Mouse (Mus musculus) liver, adult 2 months (tissue): Measurements from ENCODE around the gene Gm10318. TPM values are rescaled to one million over a fixed set of nuclear protein-coding genes. Genes with fewer than 3 reads are reported as not detected.

ENCODE experiments used
- DNase-seq: peaks from one replicate; pipeline ENCODE4 v3.0.0-alpha.2; 2011; ENCODE audit warnings: low read depth, low spot score; ENCODE audit errors: extremely low read depth
- H3K27ac ChIP-seq: fragments of 200-500 bp; replicated peaks from 2 replicates; pipeline ENCODE4 v1.5.1; 2012; ENCODE audit warnings: low read depth, mild to moderate bottlenecking, control low read depth, inconsistent platforms, low read length; ENCODE audit not compliant: insufficient read depth
- H3K27me3 ChIP-seq: fragments of 200-500 bp; 2 replicates; pipeline ENCODE4 v1.6.1; 2012; ENCODE audit warnings: mild to moderate bottlenecking, moderate library complexity, low read length, inconsistent platforms; ENCODE audit not compliant: control insufficient read depth, insufficient read depth
- H3K36me3 ChIP-seq: fragments of 200-500 bp; 2 replicates; pipeline ENCODE4 v1.6.1; 2012; ENCODE audit warnings: low read length, inconsistent platforms; ENCODE audit not compliant: control insufficient read depth, insufficient read depth
- H3K4me1 ChIP-seq: fragments of 200-500 bp; 2 replicates; pipeline ENCODE4 v1.6.1; 2011; ENCODE audit warnings: low read length; ENCODE audit not compliant: control insufficient read depth, insufficient read depth
- H3K4me3 ChIP-seq: fragments of 200-500 bp; 2 replicates; pipeline ENCODE4 v1.5.1; 2011; ENCODE audit warnings: low read depth, mild to moderate bottlenecking, control low read depth, low read length, moderate library complexity; ENCODE audit not compliant: insufficient read depth
- H3K79me2 ChIP-seq: fragments of 200-500 bp; 2 replicates; pipeline ENCODE4 v1.6.1; 2012; ENCODE audit warnings: inconsistent platforms, mild to moderate bottlenecking, low read length, moderate library complexity; ENCODE audit not compliant: control insufficient read depth, insufficient read depth
- H3K9ac ChIP-seq: fragments of 200-500 bp; 2 replicates; pipeline ENCODE4 v1.6.1; 2012; ENCODE audit warnings: low read depth, mild to moderate bottlenecking, control low read depth, inconsistent platforms, low read length
- CTCF ChIP-seq: fragments of 200-500 bp; IDR thresholded peaks from 2 replicates; pipeline ENCODE4 v1.5.1; 2011; ENCODE audit warnings: low read depth, low read length, control low read depth
- POLR2A ChIP-seq: fragments of 200-500 bp; IDR thresholded peaks from 2 replicates; pipeline ENCODE4 v1.6.1; 2011; ENCODE audit warnings: low read length, control low read depth; ENCODE audit not compliant: insufficient read depth; ENCODE audit errors: extremely low read depth
- WGBS: fragments of 180-500 bp; shearing (Covaris S2); methylation state at CpG from one replicate; pipeline ENCODE4 v1.1.7; 2018; 5-methylcytosine and 5-hydroxymethylcytosine counted together
- polyA plus RNA-seq: library from polyadenylated mRNA; depleted of rRNA; stranded (reverse); fragments of >200 nt; gene quantifications from 2 replicates; pipeline ENCODE4 v1.2.3, GENCODE M21; 2012; rRNA removed
- total RNA-seq: library from RNA; depleted of rRNA; stranded (reverse); fragments of >200 nt; gene quantifications from 2 replicates; pipeline ENCODE4 v1.2.3, GENCODE M21; 2014; rRNA removed

The Gm10318 gene
- total and polyA plus RNA-seq, 2 experiments: not detected

GRCm38 (mm10) chr10:77900126-77900525 lies 47.5 kb downstream of the Gm10318 start:
- H3K4me3 ChIP-seq: peak overlapping the region; percentile 86

GRCm38 (mm10) chr10:77900903-77901818 lies 48.5 kb downstream of the Gm10318 start:
- TF ChIP-seq POLR2A (0 out of 2 replicates have a peak, but pooled peaks have one; percentile 17), CTCF (0 out of 2 replicates have a peak, but pooled peaks have one; percentile 20)
- H3K4me3 ChIP-seq: peak overlapping the region; percentile 86
- peak overlapping the region; percentile 95 for H3K27ac ChIP-seq
- no peaks in the 10 kb centered on the region for H3K36me3 ChIP-seq
- DNase-seq: peak; percentile 95
- H3K79me2 ChIP-seq: peaks cover 3% of the 10 kb centered on the region; the same call in 1 of the 2 replicates
- peak overlapping the region; percentile 93 for H3K9ac ChIP-seq
- peaks cover 26% of the 10 kb centered on the region for H3K4me1 ChIP-seq
- no peaks in the 10 kb centered on the region for H3K27me3 ChIP-seq
- WGBS: 39% methylated on average over 27 of the region's 27 CpGs

More at GRCm38 (mm10) chr10:77900126-77900525, 47.5 kb downstream of the Gm10318 start:
- peak overlapping the region; percentile 45 for H3K9ac ChIP-seq
- WGBS: 14% methylated on average over 7 of the region's 7 CpGs
- DNase-seq: peak; percentile 98
- H3K27me3 ChIP-seq: no peaks in the 10 kb centered on the region
- H3K36me3 ChIP-seq: no peaks in the 10 kb centered on the region
- peaks cover 26% of the 10 kb centered on the region for H3K4me1 ChIP-seq
- H3K27ac ChIP-seq: peak overlapping the region; percentile 93
- peaks cover 3% of the 10 kb centered on the region; the same call in 1 of the 2 replicates for H3K79me2 ChIP-seq
- no peak for TF ChIP-seq CTCF
- TF ChIP-seq POLR2A: no peak

DNA sequence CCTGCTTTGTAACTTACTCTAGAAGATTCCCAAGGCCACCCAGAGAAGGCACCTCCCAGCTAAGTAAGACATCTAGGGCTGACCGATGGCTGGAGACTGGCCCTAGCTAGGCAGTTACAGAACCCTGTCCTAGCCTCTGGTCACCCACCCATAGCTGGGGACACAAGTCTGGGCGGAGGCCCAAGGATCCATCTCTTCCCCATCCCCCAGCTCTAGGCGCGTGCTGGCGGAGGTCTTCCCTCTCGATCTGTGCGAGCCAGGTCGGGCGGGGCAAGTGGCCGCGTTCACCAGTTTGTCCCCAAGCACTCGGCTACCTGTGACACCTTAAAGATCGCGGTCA lies 49.2 kb downstream of the Gm10318 start:
- Histone ChIP-seq H3K4me3 (peak overlapping the region; percentile 86), H3K79me2 (peaks cover 3% of the 10 kb centered on the region; the same call in 1 of the 2 replicates), H3K4me1 (peaks cover 26% of the 10 kb centered on the region), H3K27me3 (no peaks in the 10 kb centered on the region), H3K36me3 (no peaks in the 10 kb centered on the region), H3K9ac (peak overlapping the region; percentile 93), H3K27ac (peak overlapping the region; percentile 95)
- WGBS: 3% methylated on average over 14 of the region's 14 CpGs
- peak; percentile 57 for DNase-seq
- TF ChIP-seq POLR2A: no peak
- TF ChIP-seq CTCF: no peak

- peak within 1 kb of the TSS; percentile 93 for H3K9ac ChIP-seq
- TF ChIP-seq POLR2A (peak; percentile 73; the same call in 1 of the 2 replicates), CTCF (no peak)
- H3K36me3 ChIP-seq: no peaks in the 10 kb centered on the region
- peaks cover 26% of the 10 kb centered on the region for H3K4me1 ChIP-seq
- WGBS: 2% methylated on average over 46 of the region's 46 CpGs
- H3K27me3 ChIP-seq: no peaks in the 10 kb centered on the region
- H3K79me2 ChIP-seq: peaks cover 3% of the 10 kb centered on the region; the same call in 1 of the 2 replicates
- H3K27ac ChIP-seq: peak within 1 kb of the TSS; percentile 95
- peak; percentile 69 for DNase-seq
- H3K4me3 ChIP-seq: peak within 1 kb of the TSS; percentile 86
Observed at GRCm38 (mm10) chr10:77902211-77902893, 49.7 kb downstream of the Gm10318 start, which contains the start of gene Lrrc3. Lrrc3 (minus strand) TSS chr10:77902536.

DNA sequence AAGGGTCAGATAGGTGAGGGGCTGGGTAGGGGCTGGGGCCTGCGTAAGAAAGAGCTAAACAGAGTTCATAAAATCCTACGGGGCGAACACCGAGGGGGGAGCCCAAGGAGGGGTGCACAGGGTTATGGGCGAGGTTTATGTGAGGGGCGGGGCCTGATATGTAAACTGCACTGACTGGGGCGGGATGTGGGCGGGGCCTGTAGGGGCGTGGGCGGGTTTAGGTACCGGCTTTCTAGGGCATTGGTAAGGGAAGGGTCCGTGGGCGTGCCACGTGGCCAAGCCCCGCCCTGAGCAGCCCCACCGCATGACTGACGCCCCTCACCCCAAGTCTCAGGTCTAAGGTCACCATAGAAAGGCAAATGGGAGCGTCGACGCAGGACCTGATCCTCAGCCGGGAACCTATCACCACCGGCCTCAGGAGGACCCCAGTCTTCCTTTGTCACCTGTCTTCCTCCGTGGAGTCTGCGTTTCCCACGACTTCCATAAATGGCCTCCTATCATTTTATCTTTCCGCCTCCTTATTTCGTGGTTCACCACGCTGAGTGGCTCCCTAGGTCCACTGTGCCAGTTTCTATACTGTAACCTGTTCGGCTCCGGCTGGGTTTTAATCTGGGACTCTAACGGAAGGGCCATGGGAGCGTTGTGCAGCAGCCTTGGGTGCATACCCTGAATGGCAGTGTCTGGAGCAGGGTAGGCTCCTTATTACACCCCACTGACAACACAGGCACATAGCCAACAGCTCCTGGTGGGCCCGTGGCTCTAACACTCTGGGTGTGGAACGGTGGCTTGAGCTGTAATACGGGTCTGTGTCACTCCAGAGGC lies 50.4 kb downstream of the Gm10318 start:
- no peak for TF ChIP-seq CTCF
- TF ChIP-seq POLR2A: no peak
- Histone ChIP-seq H3K4me3 (peak overlapping the region; percentile 86), H3K27ac (peak overlapping the region; percentile 1; the same call in 1 of the 2 replicates), H3K79me2 (peaks cover 3% of the 10 kb centered on the region; the same call in 1 of the 2 replicates), H3K27me3 (no peaks in the 10 kb centered on the region), H3K9ac (peak overlapping the region; percentile 35), H3K36me3 (no peaks in the 10 kb centered on the region), H3K4me1 (peaks cover 26% of the 10 kb centered on the region)
- 4% methylated on average over 35 of the region's 35 CpGs for WGBS
- DNase-seq: peak; percentile 67

Other genes starting within 250 kb of the Gm10318 start
Only the 30 nearest of the 33 such genes appear.
- 0.07 and 0.09 TPM in 2 replicates for gene Tspear, start 166.3 kb upstream of the Gm10318 start, total RNA-seq
- gene Tspear, start 166.3 kb upstream of the Gm10318 start, polyA plus RNA-seq: 0.12 and 0.50 TPM in 2 replicates
- not detected in 2 replicates for gene Gm19402, start 162.1 kb upstream of the Gm10318 start, total RNA-seq
- gene Gm19402, start 162.1 kb upstream of the Gm10318 start, polyA plus RNA-seq: not detected in 2 replicates
- not detected in 2 replicates for gene Gm9508, start 155.6 kb upstream of the Gm10318 start, total RNA-seq
- not detected in 2 replicates for gene Gm9508, start 155.6 kb upstream of the Gm10318 start, polyA plus RNA-seq
- not detected in 2 replicates for gene Gm10272, start 146.2 kb upstream of the Gm10318 start, total RNA-seq
- not detected in 2 replicates for gene Gm10272, start 146.2 kb upstream of the Gm10318 start, polyA plus RNA-seq
- gene Gm10024, start 141.4 kb upstream of the Gm10318 start, total RNA-seq: not detected in 2 replicates
- not detected in 2 replicates for gene Gm10024, start 141.4 kb upstream of the Gm10318 start, polyA plus RNA-seq
- gene Gm10142, start 137.1 kb upstream of the Gm10318 start, total RNA-seq: not detected in 2 replicates
- gene Gm10142, start 137.1 kb upstream of the Gm10318 start, polyA plus RNA-seq: not detected in 2 replicates
- not detected in 2 replicates for gene Krtap12-1, start 132.3 kb upstream of the Gm10318 start, total RNA-seq
- gene Krtap12-1, start 132.3 kb upstream of the Gm10318 start, polyA plus RNA-seq: not detected in 2 replicates
- not detected in 2 replicates for gene Gm10100, start 126.4 kb upstream of the Gm10318 start, total RNA-seq
- gene Gm10100, start 126.4 kb upstream of the Gm10318 start, polyA plus RNA-seq: not detected in 2 replicates
- gene Gm18596, start 110.2 kb upstream of the Gm10318 start, total RNA-seq: not detected in 2 replicates
- not detected in 2 replicates for gene Gm18596, start 110.2 kb upstream of the Gm10318 start, polyA plus RNA-seq
- not detected in 2 replicates for gene Gm9736, start 101.5 kb upstream of the Gm10318 start, total RNA-seq
- not detected in 2 replicates for gene Gm9736, start 101.5 kb upstream of the Gm10318 start, polyA plus RNA-seq
- not detected in 2 replicates for gene Gm3233, start 93.2 kb upstream of the Gm10318 start, total RNA-seq
- not detected in 2 replicates for gene Gm3233, start 93.2 kb upstream of the Gm10318 start, polyA plus RNA-seq
- gene Gm3238, start 81.5 kb upstream of the Gm10318 start, total RNA-seq: not detected in 2 replicates
- gene Gm3238, start 81.5 kb upstream of the Gm10318 start, polyA plus RNA-seq: not detected in 2 replicates
- not detected in 2 replicates for gene Gm7138, start 75.9 kb upstream of the Gm10318 start, total RNA-seq
- not detected in 2 replicates for gene Gm7138, start 75.9 kb upstream of the Gm10318 start, polyA plus RNA-seq
- gene Gm3250, start 70.3 kb upstream of the Gm10318 start, total RNA-seq: not detected in 2 replicates
- gene Gm3250, start 70.3 kb upstream of the Gm10318 start, polyA plus RNA-seq: not detected in 2 replicates
- not detected in 2 replicates for gene Gm7137, start 64.7 kb upstream of the Gm10318 start, total RNA-seq
- not detected in 2 replicates for gene Gm7137, start 64.7 kb upstream of the Gm10318 start, polyA plus RNA-seq
- gene Gm9639, start 57.8 kb upstream of the Gm10318 start, total RNA-seq: not detected in 2 replicates
- not detected in 2 replicates for gene Gm9639, start 57.8 kb upstream of the Gm10318 start, polyA plus RNA-seq
- not detected in 2 replicates for gene Gm19668, start 53.7 kb upstream of the Gm10318 start, total RNA-seq
- not detected in 2 replicates for gene Gm19668, start 53.7 kb upstream of the Gm10318 start, polyA plus RNA-seq
- gene Gm9507, start 41.0 kb upstream of the Gm10318 start, total RNA-seq: not detected in 2 replicates
- not detected in 2 replicates for gene Gm9507, start 41.0 kb upstream of the Gm10318 start, polyA plus RNA-seq
- gene Gm2696, start 38.2 kb upstream of the Gm10318 start, total RNA-seq: not detected in 2 replicates
- gene Gm2696, start 38.2 kb upstream of the Gm10318 start, polyA plus RNA-seq: not detected in 2 replicates
- not detected in 2 replicates for gene Krtap10-4, start 25.8 kb upstream of the Gm10318 start, total RNA-seq
- not detected in 2 replicates for gene Krtap10-4, start 25.8 kb upstream of the Gm10318 start, polyA plus RNA-seq
- not detected in 2 replicates for gene Krtap10-10, start 16.9 kb upstream of the Gm10318 start, total RNA-seq
- gene Krtap10-10, start 16.9 kb upstream of the Gm10318 start, polyA plus RNA-seq: not detected in 2 replicates
- not detected in 2 replicates for gene Gm36176, start 6.1 kb upstream of the Gm10318 start, total RNA-seq
- gene Gm36176, start 6.1 kb upstream of the Gm10318 start, polyA plus RNA-seq: not detected in 2 replicates
- not detected in 2 replicates for gene Gm3285, start 9.1 kb downstream of the Gm10318 start, total RNA-seq
- not detected in 2 replicates for gene Gm3285, start 9.1 kb downstream of the Gm10318 start, polyA plus RNA-seq
- 20.9 and 26.7 TPM in 2 replicates for gene Lrrc3, start 49.7 kb downstream of the Gm10318 start, total RNA-seq
- gene Lrrc3, start 49.7 kb downstream of the Gm10318 start, polyA plus RNA-seq: 57.0 and 64.1 TPM in 2 replicates
- 3.1 and 4.1 TPM in 2 replicates for gene Trpm2, start 117.7 kb downstream of the Gm10318 start, total RNA-seq
- gene Trpm2, start 117.7 kb downstream of the Gm10318 start, polyA plus RNA-seq: 2.1 and 3.3 TPM in 2 replicates
- 5.9 and 8.0 TPM in 2 replicates for gene 1810043G02Rik, start 125.7 kb downstream of the Gm10318 start, total RNA-seq
- gene 1810043G02Rik, start 125.7 kb downstream of the Gm10318 start, polyA plus RNA-seq: 13.2 and 13.7 TPM in 2 replicates
- gene Pfkl, start 157.2 kb downstream of the Gm10318 start, total RNA-seq: 17.5 and 21.1 TPM in 2 replicates
- gene Pfkl, start 157.2 kb downstream of the Gm10318 start, polyA plus RNA-seq: 38.6 and 46.0 TPM in 2 replicates
- not detected in 2 replicates for gene Dnmt3l, start 189.1 kb downstream of the Gm10318 start, total RNA-seq
- not detected in 2 replicates for gene Dnmt3l, start 189.1 kb downstream of the Gm10318 start, polyA plus RNA-seq
- not detected in 2 replicates for gene Aire, start 190.8 kb downstream of the Gm10318 start, total RNA-seq
- gene Aire, start 190.8 kb downstream of the Gm10318 start, polyA plus RNA-seq: not detected in 2 replicates
- 0.55 and 0.81 TPM in 2 replicates for gene Icosl, start 216.4 kb downstream of the Gm10318 start, total RNA-seq
- 0.32 and 0.95 TPM in 2 replicates for gene Icosl, start 216.4 kb downstream of the Gm10318 start, polyA plus RNA-seq